Mouse (Mus musculus) CH12.LX (cell line): ENCODE data around the gene Ank2. TPM values are rescaled to one million over a fixed set of nuclear protein-coding genes. Genes with fewer than 3 reads are reported as not detected.

Source experiments
- DNase-seq: peaks from one replicate; pipeline ENCODE4 v3.0.0-alpha.2; 2013; ENCODE audit errors: extremely low read depth
- H3K27ac ChIP-seq: 2 replicates; pipeline ENCODE4 v1.5.1; 2012; ENCODE audit warnings: low read depth, mild to moderate bottlenecking, control low read depth, moderate library complexity; ENCODE audit not compliant: insufficient read depth
- H3K27me3 ChIP-seq: replicated peaks from 2 replicates; pipeline ENCODE3; 2012; ENCODE audit warnings: inconsistent platforms
- H3K36me3 ChIP-seq, 2 experiments: replicated peaks in 1 of 2; 2 replicates each; pipeline versions ENCODE3 to v1.6.1; 2012; ENCODE audit warnings: inconsistent platforms in 1 of 2, low read length in 1 of 2, mild to moderate bottlenecking in 1 of 2, mixed read lengths in 1 of 2, moderate library complexity in 1 of 2; ENCODE audit not compliant: control insufficient read depth in 1 of 2, insufficient read depth in 1 of 2
- H3K4me1 ChIP-seq, 2 experiments: 2 replicates each; pipeline ENCODE4 v1.6.1; 2012; ENCODE audit warnings: inconsistent platforms in 1 of 2, moderate library complexity in 1 of 2; ENCODE audit not compliant: insufficient read depth in 2 of 2, control insufficient read depth in 1 of 2
- H3K4me2 ChIP-seq: 2 replicates; pipeline ENCODE4 v1.6.1; 2012; ENCODE audit warnings: low read depth, mild to moderate bottlenecking, control low read depth; ENCODE audit not compliant: poor library complexity, insufficient read depth, severe bottlenecking
- H3K4me3 ChIP-seq, 3 experiments: fragments of 150-350 bp in 1 of 3; sonication (generic) in 1 of 3; replicated peaks in 1 of 3; 2 replicates each; pipeline versions ENCODE3 to v1.5.1; 2011 to 2012; ENCODE audit warnings: low read depth in 2 of 3, low read length in 2 of 3, mild to moderate bottlenecking in 2 of 3, moderate library complexity in 2 of 3, control low read depth in 1 of 3, improper control_type of control experiment in 1 of 3, inconsistent platforms in 1 of 3, mixed read lengths in 1 of 3; ENCODE audit not compliant: poor library complexity in 1 of 3
- H3K79me2 ChIP-seq: replicated peaks from 2 replicates; pipeline ENCODE4 v1.6.1; 2012; ENCODE audit warnings: mild to moderate bottlenecking, moderate library complexity; ENCODE audit not compliant: control insufficient read depth, poor library complexity, insufficient read depth, severe bottlenecking; ENCODE audit errors: extremely low read depth
- H3K9ac ChIP-seq: 2 replicates; pipeline ENCODE4 v1.6.1; 2012; ENCODE audit warnings: low read depth, mild to moderate bottlenecking, control low read depth, moderate library complexity; ENCODE audit not compliant: insufficient read depth
- H3K9me3 ChIP-seq: replicated peaks from 2 replicates; pipeline ENCODE3; 2012; ENCODE audit warnings: low read length, inconsistent platforms, mixed read lengths
- BHLHE40 ChIP-seq: IDR thresholded peaks from 2 replicates; pipeline ENCODE4 v1.6.1; 2011; ENCODE audit warnings: mild to moderate bottlenecking, low read depth, low read length, improper control_type of control experiment
- CHD2 ChIP-seq: IDR thresholded peaks from 2 replicates; pipeline ENCODE4 v1.6.1; 2011; ENCODE audit warnings: low read length, improper control_type of control experiment
- E2F4 ChIP-seq: IDR thresholded peaks from 2 replicates; pipeline ENCODE4 v1.6.1; 2011; ENCODE audit warnings: low read depth, low read length, improper control_type of control experiment; ENCODE audit not compliant: insufficient replicate concordance
- ELF1 ChIP-seq: IDR thresholded peaks from 2 replicates; pipeline ENCODE4 v1.6.1; 2014; ENCODE audit warnings: low read depth, mild to moderate bottlenecking, inconsistent platforms, low read length, improper control_type of control experiment
- ETS1 ChIP-seq: conservative IDR thresholded peaks from 2 replicates; pipeline ENCODE4 v1.6.1; 2012; ENCODE audit warnings: low read depth, mild to moderate bottlenecking, inconsistent platforms, low read length, improper control_type of control experiment, moderate library complexity
- HCFC1 ChIP-seq: IDR thresholded peaks from 2 replicates; pipeline ENCODE4 v1.6.1; 2012; ENCODE audit warnings: low read depth, mild to moderate bottlenecking, inconsistent platforms, low read length, improper control_type of control experiment
- IRF4 ChIP-seq: IDR thresholded peaks from 2 replicates; pipeline ENCODE4 v1.6.1; 2014; ENCODE audit warnings: low read depth, mild to moderate bottlenecking, inconsistent platforms, low read length, improper control_type of control experiment
- JUND ChIP-seq: conservative IDR thresholded peaks from 2 replicates; pipeline ENCODE4 v1.6.1; 2011; ENCODE audit warnings: low read depth, low read length, improper control_type of control experiment
- MAFK ChIP-seq: IDR thresholded peaks from 2 replicates; pipeline ENCODE4 v1.6.1; 2011; ENCODE audit warnings: low read length, improper control_type of control experiment; ENCODE audit not compliant: insufficient replicate concordance
- MAX ChIP-seq: IDR thresholded peaks from 2 replicates; pipeline ENCODE4 v1.6.1; 2011; ENCODE audit warnings: low read length, improper control_type of control experiment
- MYC ChIP-seq: IDR thresholded peaks from 2 replicates; pipeline ENCODE4 v1.6.1; 2011; ENCODE audit warnings: low read depth, mild to moderate bottlenecking, improper control_type of control experiment, low read length
- NELFE ChIP-seq: IDR thresholded peaks from 2 replicates; pipeline ENCODE4 v1.6.1; 2011; ENCODE audit warnings: low read depth, low read length, improper control_type of control experiment
- PAX5 ChIP-seq: IDR thresholded peaks from 2 replicates; pipeline ENCODE4 v1.6.1; 2012; ENCODE audit warnings: low read length, inconsistent platforms, mixed read lengths
- POLR2AphosphoS2 ChIP-seq: IDR thresholded peaks from 2 replicates; pipeline ENCODE4 v1.6.1; 2011; ENCODE audit warnings: low read depth, low read length, improper control_type of control experiment
- RAD21 ChIP-seq: IDR thresholded peaks from 2 replicates; pipeline ENCODE4 v1.6.1; 2011; ENCODE audit warnings: low read depth, mild to moderate bottlenecking, low read length, improper control_type of control experiment, moderate library complexity
- RCOR1 ChIP-seq: conservative IDR thresholded peaks from 2 replicates; pipeline ENCODE4 v1.6.1; 2012; ENCODE audit warnings: low read depth, mild to moderate bottlenecking, inconsistent platforms, low read length, improper control_type of control experiment
- SMC3 ChIP-seq: IDR thresholded peaks from 2 replicates; pipeline ENCODE4 v1.6.1; 2011; ENCODE audit warnings: low read depth, low read length, improper control_type of control experiment
- TBP ChIP-seq: conservative IDR thresholded peaks from 2 replicates; pipeline ENCODE4 v1.6.1; 2011; ENCODE audit warnings: low read depth, low read length, improper control_type of control experiment
- UBTF ChIP-seq: IDR thresholded peaks from 2 replicates; pipeline ENCODE4 v1.6.1; 2012; ENCODE audit warnings: low read depth, mild to moderate bottlenecking, inconsistent platforms, low read length, improper control_type of control experiment, moderate library complexity
- USF1 ChIP-seq: IDR thresholded peaks from 2 replicates; pipeline ENCODE4 v1.6.1; 2014; ENCODE audit warnings: low read depth, mild to moderate bottlenecking, inconsistent platforms, low read length, improper control_type of control experiment
- ZC3H11A ChIP-seq: IDR thresholded peaks from 2 replicates; pipeline ENCODE4 v1.6.1; 2012; ENCODE audit warnings: low read depth, mild to moderate bottlenecking, inconsistent platforms, low read length, improper control_type of control experiment
- ZKSCAN1 ChIP-seq: IDR thresholded peaks from 2 replicates; pipeline ENCODE4 v1.6.1; 2012; ENCODE audit warnings: low read depth, inconsistent platforms, low read length, improper control_type of control experiment, borderline replicate concordance
- dilution Hi-C: fragments of 300-500 bp; cut with MboI; formaldehyde crosslinking; loops from 2 replicates; pipeline ENCODE4 v1.14.3; 2020; ENCODE audit warnings: low sequenced_read_pairs; ENCODE audit not compliant: extremely low pct_unique_long_range_greater_than_20kb, extremely low pct_ligation_motif_present
- in situ Hi-C: fragments of 300-500 bp; cut with MboI; formaldehyde crosslinking; loops from 3 replicates; pipeline ENCODE4 v1.14.3; 2019; ENCODE audit warnings: low sequenced_read_pairs, low pct_ligation_motif_present, low pct_unique_long_range_greater_than_20kb, mixed read lengths
- polyA plus RNA-seq: library from polyadenylated mRNA; unstranded; fragments of >175 nt; gene quantifications from 2 replicates; pipeline ENCODE4 v1.2.1, GENCODE M21; 2012; ENCODE audit warnings: low read depth; ENCODE audit not compliant: insufficient read length
- total RNA-seq, 2 experiments: library from RNA; depleted of rRNA; stranded (reverse); fragments of 300-350 nt in 1 of 2; fragments of >200 nt in 1 of 2; gene quantifications; 2 replicates each; pipeline ENCODE4 v1.2.3; 2012 to 2014

Ank2 gene
- total and polyA plus RNA-seq, 3 experiments, result 3.9 to 20.9 (median 12.2) TPM

GRCm38 (mm10) chr3:127267846-127268245 is 231.3 kb downstream of the Ank2 start:
- in situ Hi-C loops, result no loop called here
- dilution Hi-C loops, result no loop called here

GRCm38 (mm10) chr3:127265732-127266131 is 233.4 kb downstream of the Ank2 start:
- peaks cover 3 to 6% of the 10 kb centered on the region in 2 experiments; a peak in 3 of 4 replicates for H3K4me1 ChIP-seq
- no peak overlapping the region for H3K4me3 ChIP-seq
- dilution Hi-C loops, result no loop called here
- no peak for DNase-seq
- H3K36me3 ChIP-seq, result no peaks in the 10 kb centered on the region
- no peaks in the 10 kb centered on the region for H3K9me3 ChIP-seq
- in situ Hi-C loops, result no loop called here
- no peak overlapping the region for H3K9ac ChIP-seq
- no peak for TF ChIP-seq TBP
- TF ChIP-seq, all 38 proteins: peak for 0
- Histone ChIP-seq H3K79me2 (no peaks in the 10 kb centered on the region), H3K27me3 (no peaks in the 10 kb centered on the region), H3K4me2 (no peak overlapping the region), H3K27ac (no peak overlapping the region)

More at GRCm38 (mm10) chr3:127267846-127268245, 231.3 kb downstream of the Ank2 start:
- TF ChIP-seq MAX, result no peak
- TF ChIP-seq JUND, result no peak
- no peak for TF ChIP-seq E2F4
- no peak for TF ChIP-seq BHLHE40
- TF ChIP-seq PAX5, result no peak
- no peak for TF ChIP-seq UBTF
- TF ChIP-seq ETS1, result no peak
- TF ChIP-seq POLR2AphosphoS2, result no peak
- no peak for TF ChIP-seq MAFK
- no peak for TF ChIP-seq TBP
- TF ChIP-seq HCFC1, result no peak
- no peak for TF ChIP-seq IRF4
- TF ChIP-seq MYC, result no peak
- Histone ChIP-seq H3K27me3 (no peaks in the 10 kb centered on the region), H3K9me3 (no peaks in the 10 kb centered on the region), H3K4me3 (no peak overlapping the region), H3K79me2 (no peaks in the 10 kb centered on the region), H3K4me2 (no peak overlapping the region), H3K36me3 (no peaks in the 10 kb centered on the region), H3K9ac (no peak overlapping the region), H3K4me1 (peaks cover 4 to 6% of the 10 kb centered on the region in 2 experiments), H3K27ac (no peak overlapping the region)
- no peak for DNase-seq

GRCm38 (mm10) chr3:127265182-127265581 is 234.0 kb downstream of the Ank2 start:
- H3K27me3 ChIP-seq, result no peaks in the 10 kb centered on the region

More at GRCm38 (mm10) chr3:127265182-127265581, 234.0 kb downstream of the Ank2 start:
- H3K27ac ChIP-seq, result no peak overlapping the region
- TF ChIP-seq IRF4 (no peak), ZKSCAN1 (no peak), RAD21 (no peak), ELF1 (no peak), SMC3 (no peak), ZC3H11A (no peak), NELFE (no peak), RCOR1 (no peak), UBTF (no peak), USF1 (no peak), CHD2 (no peak)
- DNase-seq, result no peak
- dilution Hi-C loops, result no loop called here
- in situ Hi-C loops, result no loop called here
- H3K4me2 ChIP-seq, result no peak overlapping the region
- no peaks in the 10 kb centered on the region for H3K9me3 ChIP-seq
- peaks cover 3 to 6% of the 10 kb centered on the region in 2 experiments; a peak in 3 of 4 replicates for H3K4me1 ChIP-seq
- no peak overlapping the region for H3K4me3 ChIP-seq
- H3K79me2 ChIP-seq, result no peaks in the 10 kb centered on the region
- H3K36me3 ChIP-seq, result no peaks in the 10 kb centered on the region
- no peak overlapping the region for H3K9ac ChIP-seq
